Mouse (Mus musculus): ENCODE measurements around the gene Tasp1. TPM values are rescaled to one million over a fixed set of nuclear protein-coding genes. Genes with fewer than 3 reads are reported as not detected.
"Not testable (repeated sequence)": the region's sequence is repeated elsewhere in the genome, so short reads cannot be mapped to it uniquely, and the experiment has no call there.

Tasp1 gene
- polyA plus RNA-seq, 1 experiment from 2014 or later, result 13.3 TPM

- Histone ChIP-seq H3K4me2 (no peak overlapping the region), H3K36me3 (peaks cover 33% of the 10 kb centered on the region), H3K4me1 (replicated peaks) (no peaks in the 10 kb centered on the region), H3K4me3 (no peak overlapping the region), H3K9ac (no peak overlapping the region), H3K27me3 (no peaks in the 10 kb centered on the region), H3K9me3 (no peaks in the 10 kb centered on the region), H3K27ac (replicated peaks) (no peak overlapping the region)
- WGBS, result 86% methylated on average over 2 of the region's 2 CpGs
- ATAC-seq (ENCODE audit: low read depth), result no peak
Measured at GRCm38 (mm10) chr2:140042522-140043131, 24.0 kb downstream of the Tasp1 start.

- 88% methylated on average over 10 of the region's 10 CpGs for WGBS
- H3K36me3 ChIP-seq, result peaks cover 30% of the 10 kb centered on the region
- no peak overlapping the region for H3K4me2 ChIP-seq
- no peak overlapping the region for H3K27ac ChIP-seq (replicated peaks)
- H3K4me3 ChIP-seq, result no peak overlapping the region
- no peak for ATAC-seq (ENCODE audit: low read depth)
- H3K9ac ChIP-seq, result no peak overlapping the region
- H3K9me3 ChIP-seq, result no peaks in the 10 kb centered on the region
- H3K27me3 ChIP-seq, result no peaks in the 10 kb centered on the region
- no peaks in the 10 kb centered on the region for H3K4me1 ChIP-seq (replicated peaks)
Measured at GRCm38 (mm10) chr2:140042081-140042480, 24.5 kb downstream of the Tasp1 start.

GRCm38 (mm10) chr2:140037459-140037858 lies 29.1 kb downstream of the Tasp1 start:
- H3K4me2 ChIP-seq, result no peak overlapping the region
- WGBS, result 78% methylated on average over 2 of the region's 2 CpGs
- H3K9ac ChIP-seq, result no peak overlapping the region

GRCm38 (mm10) chr2:140036854-140037253 lies 29.8 kb downstream of the Tasp1 start:
- no peak overlapping the region for H3K27ac ChIP-seq (replicated peaks)
- no peaks in the 10 kb centered on the region for H3K27me3 ChIP-seq
- no peak overlapping the region for H3K9ac ChIP-seq
- H3K36me3 ChIP-seq, result peaks cover 19% of the 10 kb centered on the region
- no peak for ATAC-seq (ENCODE audit: low read depth)
- H3K4me3 ChIP-seq, result no peak overlapping the region
- no peaks in the 10 kb centered on the region for H3K4me1 ChIP-seq (replicated peaks)
- no peaks in the 10 kb centered on the region for H3K9me3 ChIP-seq
- no peak overlapping the region for H3K4me2 ChIP-seq

More at GRCm38 (mm10) chr2:140037459-140037858, 29.1 kb downstream of the Tasp1 start:
- ATAC-seq (ENCODE audit: low read depth), result no peak
- Histone ChIP-seq H3K36me3 (peaks cover 24% of the 10 kb centered on the region), H3K27me3 (no peaks in the 10 kb centered on the region), H3K27ac (replicated peaks) (no peak overlapping the region), H3K4me3 (no peak overlapping the region), H3K4me1 (replicated peaks) (no peaks in the 10 kb centered on the region), H3K9me3 (no peaks in the 10 kb centered on the region)

- Histone ChIP-seq H3K4me2 (no peak overlapping the region), H3K4me3 (no peak overlapping the region), H3K27ac (replicated peaks) (no peak overlapping the region), H3K36me3 (peaks cover 23% of the 10 kb centered on the region), H3K4me1 (replicated peaks) (no peaks in the 10 kb centered on the region), H3K9ac (no peak overlapping the region), H3K9me3 (no peaks in the 10 kb centered on the region), H3K27me3 (no peaks in the 10 kb centered on the region)
- 76% methylated on average over 4 of the region's 4 CpGs for WGBS
- ATAC-seq (ENCODE audit: low read depth), result no peak
Measured at GRCm38 (mm10) chr2:140024937-140025336, 41.7 kb downstream of the Tasp1 start.

- no peaks in the 10 kb centered on the region for H3K4me1 ChIP-seq (replicated peaks)
- WGBS, result 90% methylated on average over 3 of the region's 3 CpGs
- peaks cover 5% of the 10 kb centered on the region; the same call in 1 of the 2 replicates for H3K36me3 ChIP-seq
- H3K4me3 ChIP-seq, result no peak overlapping the region
- no peak overlapping the region for H3K4me2 ChIP-seq
- no peaks in the 10 kb centered on the region for H3K27me3 ChIP-seq
- ATAC-seq (ENCODE audit: low read depth), result no peak
- H3K9ac ChIP-seq, result no peak overlapping the region
- no peaks in the 10 kb centered on the region for H3K9me3 ChIP-seq
- H3K27ac ChIP-seq (replicated peaks), result no peak overlapping the region
Measured at GRCm38 (mm10) chr2:140007406-140007805, 59.2 kb downstream of the Tasp1 start.

GRCm38 (mm10) chr2:139998170-139998569 lies 68.4 kb downstream of the Tasp1 start:
- H3K4me3 ChIP-seq, result no peak overlapping the region
- no peaks in the 10 kb centered on the region for H3K4me1 ChIP-seq (replicated peaks)
- no peak overlapping the region for H3K27ac ChIP-seq (replicated peaks)
- H3K27me3 ChIP-seq, result no peaks in the 10 kb centered on the region
- H3K36me3 ChIP-seq, result no peaks in the 10 kb centered on the region
- no peak for ATAC-seq (ENCODE audit: low read depth)
- H3K4me2 ChIP-seq, result no peak overlapping the region
- 90% methylated on average over 2 of the region's 2 CpGs for WGBS
- H3K9me3 ChIP-seq, result no peaks in the 10 kb centered on the region
- H3K9ac ChIP-seq, result no peak overlapping the region

GRCm38 (mm10) chr2:139989907-139990306 lies 76.7 kb downstream of the Tasp1 start:
- H3K9me3 ChIP-seq; H3K4me2 ChIP-seq; H3K36me3 ChIP-seq; H3K9ac ChIP-seq; H3K4me3 ChIP-seq; H3K27me3 ChIP-seq; ATAC-seq (ENCODE audit: low read depth); H3K27ac ChIP-seq (replicated peaks); H3K4me1 ChIP-seq (replicated peaks): not testable (repeated sequence)
- 97% methylated on average over 1 of the region's 1 CpGs for WGBS

- no peak for ATAC-seq (ENCODE audit: low read depth)
- Histone ChIP-seq H3K9ac (no peak overlapping the region), H3K4me1 (replicated peaks) (no peaks in the 10 kb centered on the region), H3K4me2 (no peak overlapping the region), H3K36me3 (no peaks in the 10 kb centered on the region), H3K9me3 (no peaks in the 10 kb centered on the region), H3K27me3 (no peaks in the 10 kb centered on the region), H3K4me3 (no peak overlapping the region), H3K27ac (replicated peaks) (no peak overlapping the region)
- 81% methylated on average over 2 of the region's 2 CpGs for WGBS
Measured at GRCm38 (mm10) chr2:139967451-139967850, 99.2 kb downstream of the Tasp1 start.

GRCm38 (mm10) chr2:139966288-139966687 lies 100.3 kb downstream of the Tasp1 start:
- Histone ChIP-seq H3K9ac (no peak overlapping the region), H3K36me3 (no peaks in the 10 kb centered on the region), H3K4me3 (no peak overlapping the region), H3K27ac (replicated peaks) (no peak overlapping the region), H3K9me3 (no peaks in the 10 kb centered on the region), H3K4me1 (replicated peaks) (no peaks in the 10 kb centered on the region), H3K27me3 (no peaks in the 10 kb centered on the region), H3K4me2 (no peak overlapping the region)
- ATAC-seq (ENCODE audit: low read depth), result no peak
- WGBS, result 61% methylated on average over 3 of the region's 3 CpGs

- H3K4me1 ChIP-seq (replicated peaks), result no peaks in the 10 kb centered on the region
- no peak overlapping the region for H3K4me2 ChIP-seq
- H3K27me3 ChIP-seq, result no peaks in the 10 kb centered on the region
- no peaks in the 10 kb centered on the region for H3K9me3 ChIP-seq
- no peak overlapping the region for H3K9ac ChIP-seq
- H3K4me3 ChIP-seq, result no peak overlapping the region
- no peak overlapping the region for H3K27ac ChIP-seq (replicated peaks)
- 0 out of 2 replicates have a peak, but pooled peaks cover 6% of the 10 kb centered on the region for H3K36me3 ChIP-seq
- no peak for ATAC-seq (ENCODE audit: low read depth)
- WGBS, result 45% methylated on average over 1 of the region's 1 CpGs
Measured at GRCm38 (mm10) chr2:139948843-139949242, 117.8 kb downstream of the Tasp1 start.

GRCm38 (mm10) chr2:139937581-139937980 lies 129.0 kb downstream of the Tasp1 start:
- Histone ChIP-seq H3K27ac (replicated peaks) (no peak overlapping the region), H3K4me1 (replicated peaks) (no peaks in the 10 kb centered on the region), H3K27me3 (no peaks in the 10 kb centered on the region), H3K36me3 (peaks cover 8% of the 10 kb centered on the region; the same call in 1 of the 2 replicates), H3K9me3 (no peaks in the 10 kb centered on the region), H3K4me3 (no peak overlapping the region), H3K9ac (no peak overlapping the region), H3K4me2 (no peak overlapping the region)
- no peak for ATAC-seq (ENCODE audit: low read depth)
- WGBS, result 25% methylated on average over 2 of the region's 2 CpGs

- Histone ChIP-seq H3K9ac (no peak overlapping the region), H3K4me1 (replicated peaks) (no peaks in the 10 kb centered on the region), H3K36me3 (no peaks in the 10 kb centered on the region), H3K27me3 (no peaks in the 10 kb centered on the region), H3K27ac (replicated peaks) (no peak overlapping the region), H3K4me2 (no peak overlapping the region), H3K9me3 (no peaks in the 10 kb centered on the region), H3K4me3 (no peak overlapping the region)
- no peak for ATAC-seq (ENCODE audit: low read depth)
- WGBS, result 81% methylated on average over 10 of the region's 10 CpGs
Measured at GRCm38 (mm10) chr2:139934577-139934976, 132.0 kb downstream of the Tasp1 start.

Measured in neural tube, embryonic 13.5 days (tissue).